Mouse (Mus musculus) limb, embryonic 10.5 days (tissue): ENCODE measurements around the gene Med25. TPM values are rescaled to one million over a fixed set of nuclear protein-coding genes. Genes with fewer than 3 reads are reported as not detected.

ENCODE experiments used
- DNase-seq: peaks from one replicate; pipeline ENCODE4 v3.0.0-alpha.2; 2017; ENCODE audit warnings: low spot score
- H3K27ac ChIP-seq: fragments of 300-500 bp; sonication (generic); 2 replicates; pipeline ENCODE4 v1.5.1; 2016; ENCODE audit warnings: mild to moderate bottlenecking
- H3K27me3 ChIP-seq: fragments of 300-500 bp; sonication (generic); 2 replicates; pipeline ENCODE4 v1.6.1; 2016; ENCODE audit warnings: low read depth, mild to moderate bottlenecking; ENCODE audit not compliant: poor library complexity, severe bottlenecking
- H3K36me3 ChIP-seq: fragments of 300-500 bp; sonication (generic); 2 replicates; pipeline ENCODE4 v1.6.1; 2016; ENCODE audit warnings: mild to moderate bottlenecking, moderate library complexity
- H3K4me1 ChIP-seq: fragments of 300-500 bp; sonication (generic); 2 replicates; pipeline ENCODE4 v1.6.1; 2016
- H3K4me3 ChIP-seq: fragments of 300-500 bp; sonication (generic); 2 replicates; pipeline ENCODE4 v1.5.1; 2016; ENCODE audit warnings: mild to moderate bottlenecking, moderate library complexity
- H3K9me3 ChIP-seq: fragments of 300-500 bp; sonication (generic); replicated peaks from 2 replicates; pipeline ENCODE4 v1.6.1; 2016; ENCODE audit warnings: mild to moderate bottlenecking
- WGBS: fragments of 180-500 bp; shearing (Covaris S2); methylation state at CpG from one replicate; pipeline ENCODE4 v1.1.7; 2016; 5-methylcytosine and 5-hydroxymethylcytosine counted together
- polyA plus RNA-seq: library from polyadenylated mRNA; unstranded; fragments of >200 nt; fragmentation: Nextera tagmentation; extraction: Ambion mirVana; gene quantifications from 2 replicates; pipeline ENCODE4 v1.2.1, GENCODE M21; 2016

The Med25 gene
- polyA plus RNA-seq, 1 experiment from 2014 or later: 145 TPM

DNA sequence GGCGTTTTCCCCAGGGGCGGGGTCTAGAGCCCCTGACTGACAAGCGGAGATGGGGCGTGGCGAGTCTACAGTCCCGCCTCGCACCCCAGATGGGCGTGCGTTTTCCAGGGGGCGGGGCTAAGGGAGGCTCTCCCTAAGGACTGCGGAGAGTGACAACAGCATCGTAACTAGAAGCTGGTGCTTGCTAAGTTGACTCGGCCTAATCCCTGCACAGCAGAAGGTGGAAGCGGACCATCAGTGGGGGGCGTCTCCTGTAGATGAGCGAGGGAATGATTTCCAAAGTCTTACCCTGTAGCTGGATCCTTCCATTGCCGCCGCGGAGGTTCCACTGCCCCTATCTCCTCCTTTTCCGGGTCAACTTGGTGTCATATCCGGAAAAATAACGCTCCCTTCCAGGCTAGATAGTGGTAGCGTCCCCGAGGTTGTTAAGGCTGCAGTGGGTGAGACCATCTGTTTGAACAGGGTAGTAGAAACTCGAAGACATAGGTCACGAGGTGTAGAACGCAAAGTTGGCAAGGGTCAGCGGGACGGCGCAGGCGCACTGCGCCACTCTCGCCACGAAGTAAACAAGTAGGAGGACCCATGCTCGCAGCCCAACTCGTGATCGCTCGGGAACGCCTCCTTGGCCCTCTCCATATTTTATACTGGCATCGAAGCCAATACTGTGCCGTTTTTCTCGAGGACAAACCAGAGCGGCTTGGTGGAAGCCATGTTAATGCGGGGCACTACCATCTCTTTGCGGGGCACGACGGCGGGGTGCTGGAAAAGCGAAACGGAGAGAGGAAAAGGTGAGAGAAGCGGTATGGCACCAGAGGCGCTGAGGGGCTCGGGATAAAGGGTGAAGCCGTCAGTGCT lies 43.7 kb downstream of the Med25 start, which contains the start of the genes Akt1s1 and Tbc1d17:
Gene Akt1s1, plus strand, starts transcription at position 431 of the 855 bp plus-strand sequence.
Gene Tbc1d17, minus strand, starts transcription at position 519 of the 855 bp plus-strand sequence.
- Histone ChIP-seq H3K4me1 (peaks cover 39% of the 10 kb centered on the region), H3K27me3 (no peaks in the 10 kb centered on the region), H3K9me3 (no peaks in the 10 kb centered on the region), H3K36me3 (peaks cover 55% of the 10 kb centered on the region), H3K27ac (peak within 1 kb of the TSS; percentile 95), H3K4me3 (peak within 1 kb of the TSS; percentile 79)
- peak; percentile 95 for DNase-seq
- under 1% methylated on average over 54 of the region's 54 CpGs for WGBS

DNA sequence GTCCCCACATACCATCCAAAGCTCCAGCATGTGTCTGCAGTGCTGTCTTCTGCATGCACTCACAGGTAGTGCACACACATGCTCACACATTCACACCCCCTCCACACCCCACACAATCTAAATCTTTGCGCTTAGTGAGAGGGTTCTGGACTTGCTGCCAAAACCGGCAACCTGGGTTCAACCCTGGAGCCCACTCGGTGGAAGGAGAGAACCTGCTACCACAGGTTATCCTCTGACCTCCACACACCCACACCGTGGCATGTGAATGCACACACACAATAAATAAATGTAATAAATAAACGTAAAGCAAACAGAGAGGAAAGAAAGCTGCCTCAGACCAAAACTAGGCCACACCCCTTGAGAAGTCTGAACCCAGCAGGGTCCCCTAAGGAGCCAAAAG lies 44.7 kb downstream of the Med25 start:
- Histone ChIP-seq H3K4me3 (peak overlapping the region; percentile 79), H3K27me3 (no peaks in the 10 kb centered on the region), H3K36me3 (peaks cover 59% of the 10 kb centered on the region), H3K27ac (no peak overlapping the region), H3K9me3 (no peaks in the 10 kb centered on the region), H3K4me1 (peaks cover 30% of the 10 kb centered on the region)
- DNase-seq: no peak
- 78% methylated on average over 5 of the region's 5 CpGs for WGBS

DNA sequence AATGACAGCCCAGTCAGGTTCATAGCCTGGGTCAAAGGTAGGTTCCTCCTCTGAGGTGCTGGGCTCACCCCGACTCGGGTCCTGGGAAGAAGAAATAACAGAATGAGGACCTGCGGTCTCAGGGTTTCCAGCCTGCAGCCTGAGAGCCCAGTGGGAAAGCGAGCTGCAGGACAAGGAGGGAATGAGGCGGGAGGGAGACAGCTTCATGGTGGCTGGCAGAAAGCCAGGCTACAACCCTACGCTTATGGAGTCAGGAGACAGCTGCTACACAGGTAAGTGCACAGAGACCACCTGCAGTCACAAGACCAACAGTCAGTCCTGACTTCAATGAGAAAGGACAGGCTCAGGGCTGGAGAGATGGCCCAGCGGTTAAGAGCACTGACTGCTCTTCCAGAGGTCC lies 45.7 kb downstream of the Med25 start:
- no peak for DNase-seq
- peaks cover 2% of the 10 kb centered on the region; the same call in 1 of the 2 replicates for H3K27me3 ChIP-seq
- peaks cover 24% of the 10 kb centered on the region for H3K4me1 ChIP-seq
- no peak overlapping the region for H3K4me3 ChIP-seq
- H3K27ac ChIP-seq: no peak overlapping the region
- 93% methylated on average over 7 of the region's 7 CpGs for WGBS
- H3K36me3 ChIP-seq: peaks cover 60% of the 10 kb centered on the region
- no peaks in the 10 kb centered on the region for H3K9me3 ChIP-seq

DNA sequence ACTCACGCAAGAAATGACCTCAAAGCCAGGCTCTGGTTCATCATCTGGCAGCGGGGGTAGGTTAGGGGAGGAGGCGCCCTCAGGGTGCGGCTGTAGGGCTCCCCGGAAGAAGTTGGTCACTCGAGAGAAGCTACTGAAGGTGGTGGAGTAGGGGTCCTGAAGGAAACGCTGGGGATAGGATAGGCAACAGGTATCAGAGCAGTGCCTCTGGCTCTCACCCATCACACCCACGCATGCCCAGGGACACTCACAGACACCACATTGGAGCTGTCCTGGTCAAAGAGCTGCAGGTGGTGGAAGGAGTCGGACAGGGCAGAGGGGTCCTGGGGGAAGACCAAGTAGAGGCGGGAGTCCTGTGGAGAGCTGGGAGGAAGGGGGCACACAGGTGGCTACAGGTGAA lies 47.5 kb downstream of the Med25 start:
- H3K4me1 ChIP-seq: peaks cover 19% of the 10 kb centered on the region
- no peaks in the 10 kb centered on the region for H3K9me3 ChIP-seq
- no peak overlapping the region for H3K27ac ChIP-seq
- H3K36me3 ChIP-seq: peaks cover 69% of the 10 kb centered on the region
- H3K27me3 ChIP-seq: peaks cover 20% of the 10 kb centered on the region
- no peak for DNase-seq
- no peak overlapping the region for H3K4me3 ChIP-seq
- WGBS: 90% methylated on average over 10 of the region's 10 CpGs

DNA sequence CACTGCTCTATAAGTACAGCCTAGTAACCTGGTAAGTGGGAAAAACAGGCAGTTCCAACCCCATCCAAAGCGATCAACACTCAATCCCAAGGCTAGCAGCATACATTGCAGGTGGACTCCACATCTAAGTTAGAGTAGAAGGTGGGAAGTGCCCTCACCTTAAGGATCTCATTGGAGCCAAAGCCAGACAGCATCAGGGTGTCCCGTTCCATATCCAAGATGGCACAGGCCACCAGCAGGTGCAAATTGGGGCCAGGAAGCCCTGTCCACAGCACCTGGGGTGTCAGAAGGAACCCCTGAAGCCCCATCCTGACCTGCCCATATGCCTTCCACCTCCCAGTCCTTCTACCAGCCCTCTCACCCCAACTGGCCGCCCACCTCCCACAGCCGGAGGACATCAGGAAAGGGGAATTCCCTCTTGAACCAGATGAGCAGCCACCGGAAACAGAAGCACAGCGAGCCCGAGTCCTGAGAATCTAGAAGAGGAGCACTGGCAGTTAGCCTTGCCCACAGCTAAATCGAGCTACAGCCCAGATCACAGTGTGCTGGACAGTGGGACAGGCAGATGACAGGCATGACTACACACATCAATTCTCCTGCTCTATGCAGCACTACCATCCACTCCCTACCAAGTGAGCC lies 50.6 kb downstream of the Med25 start:
- Histone ChIP-seq H3K27ac (no peak overlapping the region), H3K9me3 (no peaks in the 10 kb centered on the region), H3K4me1 (peaks cover 19% of the 10 kb centered on the region), H3K36me3 (peaks cover 69% of the 10 kb centered on the region), H3K4me3 (no peak overlapping the region), H3K27me3 (peaks cover 41% of the 10 kb centered on the region)
- 92% methylated on average over 8 of the region's 8 CpGs for WGBS
- DNase-seq: no peak

DNA sequence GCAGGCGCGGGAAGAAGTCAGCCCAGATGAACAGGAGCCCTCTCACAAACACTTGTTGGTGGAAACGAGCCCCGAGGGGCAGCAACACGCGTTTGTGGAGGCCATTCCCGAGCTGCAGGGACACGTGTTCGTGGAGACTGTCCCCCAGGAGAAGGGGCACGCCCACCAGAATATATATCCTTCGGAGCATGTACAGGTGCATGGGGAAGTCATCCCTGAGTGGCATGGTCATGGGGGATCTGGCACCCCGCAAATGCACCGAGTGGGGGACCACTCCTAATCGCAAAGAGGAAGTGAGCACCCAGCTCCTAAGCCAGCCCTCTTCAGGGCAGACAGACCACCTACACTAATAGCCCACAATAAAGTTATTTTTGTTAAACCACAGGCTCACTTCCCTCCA lies 52.1 kb downstream of the Med25 start:
- peaks cover 41% of the 10 kb centered on the region for H3K27me3 ChIP-seq
- WGBS: 65% methylated on average over 14 of the region's 14 CpGs

DNA sequence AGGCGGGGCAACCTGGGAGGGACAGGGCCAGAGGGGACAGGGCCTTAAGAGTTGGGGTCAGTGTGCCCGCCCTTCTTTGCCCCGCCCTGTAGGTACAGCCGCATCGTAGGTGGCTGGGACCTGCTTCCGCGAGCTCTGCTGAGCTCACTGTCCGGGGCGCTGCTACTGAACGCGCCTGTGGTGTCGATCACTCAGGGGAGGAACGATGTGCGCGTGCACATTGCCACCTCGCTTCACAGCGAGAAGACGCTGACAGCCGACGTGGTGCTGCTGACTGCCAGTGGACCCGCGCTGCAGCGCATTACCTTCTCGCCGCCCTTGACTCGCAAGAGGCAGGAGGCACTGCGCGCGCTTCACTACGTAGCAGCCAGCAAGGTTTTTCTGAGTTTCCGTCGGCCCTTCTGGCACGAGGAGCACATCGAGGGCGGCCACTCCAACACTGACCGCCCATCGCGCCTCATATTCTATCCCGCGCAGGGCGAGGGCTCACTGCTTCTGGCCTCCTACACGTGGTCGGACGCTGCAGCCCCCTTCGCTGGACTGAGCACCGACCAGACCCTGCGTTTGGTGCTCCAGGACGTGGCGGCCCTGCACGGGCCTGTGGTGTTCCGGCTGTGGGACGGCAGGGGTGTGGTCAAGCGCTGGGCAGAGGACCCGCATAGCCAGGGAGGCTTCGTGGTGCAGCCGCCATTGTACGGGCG lies 52.9 kb downstream of the Med25 start:
- DNase-seq: peak; percentile 60
- H3K27ac ChIP-seq: peak overlapping the region; percentile 28; the same call in 1 of the 2 replicates
- H3K4me3 ChIP-seq: peak overlapping the region; percentile 47
- H3K9me3 ChIP-seq: no peaks in the 10 kb centered on the region
- H3K36me3 ChIP-seq: peaks cover 48% of the 10 kb centered on the region
- H3K27me3 ChIP-seq: peaks cover 41% of the 10 kb centered on the region
- H3K4me1 ChIP-seq: peaks cover 28% of the 10 kb centered on the region
- 2% methylated on average over 58 of the region's 58 CpGs for WGBS

More for the DNA sequence above, 52.1 kb downstream of the Med25 start:
- Histone ChIP-seq H3K9me3 (no peaks in the 10 kb centered on the region), H3K4me1 (peaks cover 28% of the 10 kb centered on the region), H3K36me3 (peaks cover 56% of the 10 kb centered on the region), H3K27ac (no peak overlapping the region), H3K4me3 (peak overlapping the region; percentile 47; the same call in 1 of the 2 replicates)
- DNase-seq: no peak

DNA sequence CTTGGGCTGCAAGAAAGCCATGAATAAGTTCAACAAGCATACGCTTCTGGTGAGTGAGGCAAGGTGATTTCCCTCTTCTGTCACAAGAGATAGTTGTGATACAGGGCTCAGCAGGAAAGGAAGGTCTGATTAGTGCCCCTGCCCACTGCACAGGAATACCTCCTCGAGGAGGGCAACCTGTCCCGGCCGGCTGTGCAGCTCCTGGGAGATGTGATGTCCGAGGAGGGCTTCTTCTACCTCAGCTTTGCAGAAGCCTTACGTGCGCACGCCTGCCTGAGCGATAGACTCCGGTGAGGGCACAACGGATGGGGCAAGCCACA lies 53.4 kb downstream of the Med25 start:
- Histone ChIP-seq H3K4me3 (peak overlapping the region; percentile 47), H3K27me3 (peaks cover 41% of the 10 kb centered on the region), H3K36me3 (peaks cover 43% of the 10 kb centered on the region), H3K27ac (no peak overlapping the region), H3K4me1 (peaks cover 28% of the 10 kb centered on the region), H3K9me3 (no peaks in the 10 kb centered on the region)
- WGBS: 28% methylated on average over 11 of the region's 11 CpGs
- DNase-seq: peak; percentile 48

DNA sequence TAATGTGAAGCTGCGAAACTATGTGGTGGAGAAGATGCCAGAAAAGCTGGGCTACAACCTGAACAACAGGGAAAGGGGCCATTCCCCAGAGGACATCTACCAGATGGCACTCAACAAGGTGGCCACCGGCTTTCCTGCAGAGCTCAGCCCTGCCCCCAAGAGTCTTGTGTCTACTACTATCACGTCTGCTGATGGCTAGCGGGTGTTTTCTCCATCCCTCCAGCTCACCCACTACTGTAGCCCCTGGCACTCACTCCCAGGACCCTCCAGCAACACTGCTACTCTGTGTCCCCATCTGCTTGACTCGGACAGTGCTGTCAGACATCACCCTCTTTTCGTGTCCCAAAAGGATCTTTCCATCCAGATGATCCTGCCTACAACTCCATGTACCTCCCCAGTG lies 54.4 kb downstream of the Med25 start:
- peaks cover 41% of the 10 kb centered on the region for H3K27me3 ChIP-seq
- H3K27ac ChIP-seq: no peak overlapping the region
- peaks cover 36% of the 10 kb centered on the region for H3K36me3 ChIP-seq
- peaks cover 28% of the 10 kb centered on the region for H3K4me1 ChIP-seq
- 82% methylated on average over 6 of the region's 6 CpGs for WGBS
- H3K9me3 ChIP-seq: no peaks in the 10 kb centered on the region
- no peak overlapping the region for H3K4me3 ChIP-seq
- no peak for DNase-seq

DNA sequence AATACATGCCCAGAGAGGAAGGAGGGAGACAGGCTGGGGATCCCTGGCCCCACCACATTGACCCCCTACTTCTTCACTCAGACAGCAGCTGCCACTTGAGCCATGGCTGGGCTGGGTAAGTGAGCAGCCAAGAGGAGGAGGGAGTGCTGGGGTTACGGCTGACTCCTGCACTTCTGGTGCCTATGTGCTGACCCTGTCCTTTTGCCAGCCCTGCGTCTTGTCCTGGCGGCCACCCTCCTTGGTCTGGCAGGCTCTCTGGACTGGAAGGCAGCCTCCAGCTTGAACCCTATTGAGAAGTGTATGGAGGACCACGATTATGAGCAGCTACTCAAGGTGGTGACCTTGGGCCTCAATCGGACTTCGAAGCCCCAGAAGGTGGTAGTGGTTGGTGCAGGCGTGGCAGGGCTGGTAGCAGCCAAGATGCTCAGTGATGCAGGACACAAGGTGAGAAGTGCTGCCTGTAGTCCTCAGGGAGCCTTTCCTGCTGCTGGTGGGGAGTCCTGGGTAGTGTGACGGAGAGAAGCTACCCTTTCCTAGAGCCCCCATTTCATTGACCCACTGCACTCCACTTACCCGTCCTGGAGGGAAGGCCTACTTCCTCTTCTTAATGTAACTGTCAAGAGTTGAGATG lies 56.0 kb downstream of the Med25 start:
- no peaks in the 10 kb centered on the region for H3K9me3 ChIP-seq
- H3K4me1 ChIP-seq: peaks cover 28% of the 10 kb centered on the region
- H3K4me3 ChIP-seq: no peak overlapping the region
- 85% methylated on average over 9 of the region's 9 CpGs for whole genome bisulfite sequencing
- H3K27ac ChIP-seq: no peak overlapping the region
- peaks cover 31% of the 10 kb centered on the region for H3K36me3 ChIP-seq
- DNase-seq: no peak
- peaks cover 36% of the 10 kb centered on the region for H3K27me3 ChIP-seq

DNA sequence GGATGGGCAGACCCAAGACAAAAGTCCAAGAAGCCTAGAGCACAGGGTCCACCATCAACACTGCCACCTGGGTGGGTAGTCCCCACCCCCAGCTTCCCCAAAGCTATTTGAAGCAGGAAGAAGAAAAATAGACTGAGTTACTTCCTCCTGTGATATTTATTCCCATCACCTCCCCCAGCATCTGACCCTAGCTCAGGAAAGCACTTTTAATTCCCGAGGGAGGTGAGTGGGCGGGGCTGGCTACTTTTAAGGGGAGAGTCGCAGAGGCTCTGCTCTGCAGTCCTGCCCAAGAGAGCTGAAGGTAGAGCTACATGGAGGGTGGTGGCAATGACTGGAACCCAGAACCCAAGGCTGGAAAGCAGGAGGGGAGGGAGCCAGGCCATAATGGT lies 56.5 kb downstream of the Med25 start:
- peaks cover 28% of the 10 kb centered on the region for H3K4me1 ChIP-seq
- no peak for DNase-seq
- H3K36me3 ChIP-seq: peaks cover 31% of the 10 kb centered on the region
- H3K9me3 ChIP-seq: no peaks in the 10 kb centered on the region
- 44% methylated on average over 3 of the region's 3 CpGs for WGBS
- peaks cover 31% of the 10 kb centered on the region for H3K27me3 ChIP-seq
- no peak overlapping the region for H3K4me3 ChIP-seq
- no peak overlapping the region for H3K27ac ChIP-seq

DNA sequence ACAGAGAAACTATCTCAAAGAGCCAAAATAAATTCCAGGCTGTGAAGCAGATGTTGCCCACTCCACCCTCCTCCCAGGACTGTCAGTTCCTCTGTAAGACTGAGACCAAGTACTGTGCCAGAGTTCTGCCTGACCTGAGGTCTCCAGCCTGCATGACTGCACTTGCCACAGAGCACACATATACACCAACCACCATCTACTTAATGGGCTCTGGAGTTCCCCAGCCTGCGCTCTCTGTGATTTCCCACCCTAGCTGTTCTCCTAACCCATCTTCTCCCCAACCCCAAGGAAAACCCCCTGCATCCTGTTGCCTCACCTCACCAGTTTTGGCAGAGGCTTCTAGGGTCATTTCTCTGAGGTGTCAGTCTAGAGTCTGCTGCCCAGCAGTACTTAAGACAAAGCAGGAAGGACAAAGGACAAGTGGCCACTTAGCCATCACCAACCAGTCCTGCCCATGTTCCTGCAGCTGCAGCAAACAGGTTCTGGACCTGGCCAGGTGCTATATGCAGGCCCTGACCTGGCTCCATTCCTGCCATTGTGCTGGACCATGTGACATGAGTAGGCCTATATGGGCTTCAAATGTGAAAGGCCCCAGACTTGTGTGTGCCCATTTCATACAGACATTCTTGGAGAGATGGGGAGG lies 57.0 kb downstream of the Med25 start:
- WGBS: 93% methylated on average over 1 of the region's 1 CpGs
- peaks cover 26% of the 10 kb centered on the region for H3K27me3 ChIP-seq
- H3K4me3 ChIP-seq: no peak overlapping the region
- peaks cover 31% of the 10 kb centered on the region for H3K36me3 ChIP-seq
- DNase-seq: no peak
- H3K27ac ChIP-seq: no peak overlapping the region
- peaks cover 25% of the 10 kb centered on the region for H3K4me1 ChIP-seq
- no peaks in the 10 kb centered on the region for H3K9me3 ChIP-seq
